Mouse (Mus musculus): ENCODE measurements around the gene Slc16a10.

- TF ChIP-seq CTCF (conservative IDR thresholded peaks at IDR 0.05; ENCODE audit: low read length) (no peak), NANOG (IDR thresholded peaks at IDR 0.05; ENCODE audit: borderline replicate concordance, low read length) (no peak)
These were observed 76.7 kb downstream of the Slc16a10 start for GRCm38 (mm10) chr10:40065357-40065756.
